Mouse (Mus musculus): ENCODE results near the gene Ing5. TPM values are rescaled to one million over a fixed set of nuclear protein-coding genes. Genes with fewer than 3 reads are reported as not detected.
"Not testable (repeated sequence)": the region's sequence is repeated elsewhere in the genome, so short reads cannot be mapped to it uniquely, and the experiment has no call there.

The Ing5 gene
- polyA plus RNA-seq, 1 experiment from 2014 or later, result 15.9 TPM

DNA sequence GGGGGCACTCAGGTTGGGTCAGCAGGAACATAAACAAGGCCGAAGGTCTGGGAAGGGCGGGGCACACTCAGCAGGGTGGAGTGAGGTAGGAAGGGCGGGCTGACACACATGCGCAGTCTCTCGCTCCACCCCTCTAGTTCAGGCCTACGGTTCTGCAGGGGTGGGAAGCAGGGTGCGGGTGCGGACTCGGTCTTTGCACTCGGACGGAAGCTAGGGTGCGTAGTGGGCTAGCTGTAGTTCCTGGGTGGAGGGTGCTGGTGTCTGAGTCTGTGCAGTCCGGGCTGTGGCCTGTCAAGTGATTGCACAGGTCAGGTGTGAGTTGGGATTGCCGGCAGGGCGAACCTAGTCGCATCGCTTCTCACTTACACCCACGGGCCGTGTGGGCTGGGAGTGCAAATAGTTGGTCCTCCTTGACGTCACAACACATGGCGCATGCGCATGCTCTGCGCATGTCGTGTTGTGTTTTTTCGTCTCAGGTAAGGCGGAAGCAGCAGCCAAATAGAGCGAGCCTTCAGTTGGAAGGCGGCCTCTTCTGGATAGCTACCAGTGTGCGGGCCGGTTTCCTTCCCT is 21.4 kb downstream of the Ing5 start:
- ATAC-seq, result peak; percentile 98
- H3K27me3 ChIP-seq (replicated peaks; ENCODE audit: control insufficient read depth, insufficient read depth, low read length), result no peaks in the 10 kb centered on the region
- peak overlapping the region; percentile 81 for H3K9ac ChIP-seq (ENCODE audit: low read depth, low read length)
- peak overlapping the region; percentile 97 for H3K27ac ChIP-seq (ENCODE audit: low read length)
- H3K4me3 ChIP-seq (ENCODE audit: low read length), result peak overlapping the region; percentile 60
- H3K36me3 ChIP-seq (ENCODE audit: control insufficient read depth, insufficient read depth, low read length), result 0 out of 2 replicates have a peak, but pooled peaks cover 3% of the 10 kb centered on the region
- H3K4me1 ChIP-seq (ENCODE audit: control insufficient read depth, insufficient read depth, low read length), result peaks cover 12% of the 10 kb centered on the region
- under 1% methylated on average over 30 of the region's 30 CpGs for whole genome bisulfite sequencing
- no peaks in the 10 kb centered on the region for H3K9me3 ChIP-seq (ENCODE audit: control insufficient read depth, low read length)
- H3K4me2 ChIP-seq (ENCODE audit: low read depth, low read length), result peak overlapping the region; percentile 87

DNA sequence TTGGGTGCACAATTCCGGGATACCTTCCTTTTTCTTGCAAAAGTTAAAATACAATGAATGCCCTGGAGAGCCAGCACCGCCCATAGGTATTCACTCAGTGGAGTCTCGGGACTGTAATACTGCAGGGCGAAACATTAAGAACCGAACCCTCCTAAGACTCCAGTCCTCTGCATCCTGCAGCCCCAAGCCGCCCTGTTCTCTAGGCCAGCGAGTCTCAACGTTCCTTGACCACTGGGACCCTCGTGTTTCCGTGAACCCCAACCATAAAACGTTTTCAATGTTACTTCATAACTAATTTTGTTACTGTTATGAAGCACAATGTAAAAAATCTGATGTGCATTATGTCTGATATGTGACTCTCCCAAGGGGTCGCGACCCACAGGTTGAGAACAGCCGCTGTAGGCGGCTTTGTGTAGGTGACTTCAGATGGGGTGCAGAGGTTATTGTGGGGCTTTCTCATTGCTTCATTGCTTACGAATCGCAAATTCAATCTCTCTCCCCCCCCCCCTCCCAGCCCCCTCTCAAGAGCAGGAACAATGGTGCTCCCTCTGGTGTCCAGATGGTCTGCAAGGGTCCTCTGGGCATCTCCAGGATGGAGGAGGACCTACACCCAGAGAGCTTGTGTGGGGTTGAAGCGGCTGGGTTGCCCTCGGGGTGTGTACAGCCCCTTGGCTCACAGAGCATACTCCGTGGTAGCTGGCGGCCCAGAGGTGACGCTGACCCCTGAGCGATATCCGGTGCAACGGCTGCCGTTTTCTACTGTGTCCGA is 22.2 kb downstream of the Ing5 start:
- Histone ChIP-seq H3K4me2 (ENCODE audit: low read depth, low read length) (peak overlapping the region; percentile 87), H3K27ac (ENCODE audit: low read length) (peak overlapping the region; percentile 97), H3K4me3 (ENCODE audit: low read length) (peak overlapping the region; percentile 60), H3K27me3 (replicated peaks; ENCODE audit: control insufficient read depth, insufficient read depth, low read length) (no peaks in the 10 kb centered on the region), H3K4me1 (ENCODE audit: control insufficient read depth, insufficient read depth, low read length) (peaks cover 12% of the 10 kb centered on the region), H3K36me3 (ENCODE audit: control insufficient read depth, insufficient read depth, low read length) (no peaks in the 10 kb centered on the region), H3K9ac (ENCODE audit: low read depth, low read length) (peak overlapping the region; percentile 81), H3K9me3 (ENCODE audit: control insufficient read depth, low read length) (no peaks in the 10 kb centered on the region)
- 40% methylated on average over 27 of the region's 27 CpGs for WGBS
- peak; percentile 35 for ATAC-seq

GRCm38 (mm10) chr1:93826540-93826835 is 22.7 kb downstream of the Ing5 start:
- no peaks in the 10 kb centered on the region for H3K27me3 ChIP-seq (replicated peaks; ENCODE audit: control insufficient read depth, insufficient read depth, low read length)
- no peak for ATAC-seq

DNA sequence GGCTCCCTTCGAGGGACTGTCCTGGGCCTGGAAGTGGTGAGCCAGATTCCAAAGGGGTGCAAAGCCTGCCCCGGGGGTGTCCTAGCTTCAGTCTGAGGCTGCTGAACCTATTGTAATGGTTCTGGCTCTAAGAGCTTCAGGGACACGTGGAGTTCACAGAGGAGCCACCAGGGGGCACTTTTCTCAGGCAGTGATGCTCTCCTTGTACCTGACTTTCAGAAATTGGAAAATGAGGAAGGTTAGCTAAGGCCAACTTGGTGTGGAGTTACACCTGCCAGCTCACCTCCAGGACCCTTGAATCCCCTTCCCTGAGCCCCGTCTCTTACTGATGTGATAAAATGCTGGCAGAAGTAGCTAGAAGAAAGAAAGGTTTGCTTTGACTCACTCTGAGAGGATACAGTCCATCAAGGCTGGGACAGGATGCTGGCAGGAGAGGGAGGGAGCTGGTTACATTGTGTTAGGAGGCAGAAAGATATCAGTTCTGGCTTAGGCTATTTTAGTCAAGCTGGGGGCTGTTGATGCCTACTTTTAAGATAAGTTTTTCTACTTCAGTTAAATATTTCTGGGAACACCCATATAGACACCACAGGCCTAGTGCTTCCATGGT is 29.1 kb downstream of the Ing5 start:
- H3K4me1 ChIP-seq (ENCODE audit: control insufficient read depth, insufficient read depth, low read length); H3K27ac ChIP-seq (ENCODE audit: low read length); H3K9ac ChIP-seq (ENCODE audit: low read depth, low read length); H3K27me3 ChIP-seq (replicated peaks; ENCODE audit: control insufficient read depth, insufficient read depth, low read length); H3K36me3 ChIP-seq (ENCODE audit: control insufficient read depth, insufficient read depth, low read length); H3K4me2 ChIP-seq (ENCODE audit: low read depth, low read length); H3K9me3 ChIP-seq (ENCODE audit: control insufficient read depth, low read length); H3K4me3 ChIP-seq (ENCODE audit: low read length): not testable (repeated sequence)
- 81% methylated on average over 1 of the region's 4 CpGs for WGBS
- ATAC-seq, result peak; percentile 47; the same call in 1 of the 2 replicates

More at GRCm38 (mm10) chr1:93826540-93826835, 22.7 kb downstream of the Ing5 start:
- no peak overlapping the region for H3K27ac ChIP-seq (ENCODE audit: low read length)
- H3K4me1 ChIP-seq (ENCODE audit: control insufficient read depth, insufficient read depth, low read length), result peaks cover 12% of the 10 kb centered on the region
- H3K9me3 ChIP-seq (ENCODE audit: control insufficient read depth, low read length), result no peaks in the 10 kb centered on the region
- WGBS, result 95% methylated on average over 9 of the region's 9 CpGs
- H3K36me3 ChIP-seq (ENCODE audit: control insufficient read depth, insufficient read depth, low read length), result no peaks in the 10 kb centered on the region
- H3K4me2 ChIP-seq (ENCODE audit: low read depth, low read length), result peak overlapping the region; percentile 87; the same call in 1 of the 2 replicates
- H3K9ac ChIP-seq (ENCODE audit: low read depth, low read length), result peak overlapping the region; percentile 81
- H3K4me3 ChIP-seq (ENCODE audit: low read length), result peak overlapping the region; percentile 60; the same call in 1 of the 2 replicates

- Histone ChIP-seq H3K4me1 (ENCODE audit: control insufficient read depth, insufficient read depth, low read length) (no peaks in the 10 kb centered on the region), H3K36me3 (ENCODE audit: control insufficient read depth, insufficient read depth, low read length) (0 out of 2 replicates have a peak, but pooled peaks cover 3% of the 10 kb centered on the region), H3K4me3 (ENCODE audit: low read length) (no peak overlapping the region), H3K9ac (ENCODE audit: low read depth, low read length) (no peak overlapping the region), H3K27me3 (replicated peaks; ENCODE audit: control insufficient read depth, insufficient read depth, low read length) (no peaks in the 10 kb centered on the region), H3K27ac (ENCODE audit: low read length) (no peak overlapping the region), H3K4me2 (ENCODE audit: low read depth, low read length) (no peak overlapping the region), H3K9me3 (ENCODE audit: control insufficient read depth, low read length) (no peaks in the 10 kb centered on the region)
- 79% methylated on average over 7 of the region's 7 CpGs for WGBS
- no peak for ATAC-seq
These were observed 30.9 kb downstream of the Ing5 start for GRCm38 (mm10) chr1:93834671-93835150.

- no peak overlapping the region for H3K4me2 ChIP-seq (ENCODE audit: low read depth, low read length)
- ATAC-seq, result no peak
- no peak overlapping the region for H3K27ac ChIP-seq (ENCODE audit: low read length)
- H3K9me3 ChIP-seq (ENCODE audit: control insufficient read depth, low read length), result no peaks in the 10 kb centered on the region
- 92% methylated on average over 4 of the region's 4 CpGs for WGBS
- no peaks in the 10 kb centered on the region for H3K27me3 ChIP-seq (replicated peaks; ENCODE audit: control insufficient read depth, insufficient read depth, low read length)
- H3K4me1 ChIP-seq (ENCODE audit: control insufficient read depth, insufficient read depth, low read length), result no peaks in the 10 kb centered on the region
- H3K4me3 ChIP-seq (ENCODE audit: low read length), result no peak overlapping the region
- H3K9ac ChIP-seq (ENCODE audit: low read depth, low read length), result no peak overlapping the region
- H3K36me3 ChIP-seq (ENCODE audit: control insufficient read depth, insufficient read depth, low read length), result 0 out of 2 replicates have a peak, but pooled peaks cover 3% of the 10 kb centered on the region
These were observed 31.4 kb downstream of the Ing5 start for GRCm38 (mm10) chr1:93835211-93835610.

GRCm38 (mm10) chr1:93835876-93836531 is 32.2 kb downstream of the Ing5 start:
- H3K9me3 ChIP-seq (ENCODE audit: control insufficient read depth, low read length), result no peaks in the 10 kb centered on the region
- H3K4me1 ChIP-seq (ENCODE audit: control insufficient read depth, insufficient read depth, low read length), result no peaks in the 10 kb centered on the region
- no peaks in the 10 kb centered on the region for H3K27me3 ChIP-seq (replicated peaks; ENCODE audit: control insufficient read depth, insufficient read depth, low read length)
- H3K4me2 ChIP-seq (ENCODE audit: low read depth, low read length), result no peak overlapping the region
- WGBS, result 86% methylated on average over 6 of the region's 6 CpGs
- 0 out of 2 replicates have a peak, but pooled peaks cover 3% of the 10 kb centered on the region for H3K36me3 ChIP-seq (ENCODE audit: control insufficient read depth, insufficient read depth, low read length)
- ATAC-seq, result no peak
- H3K27ac ChIP-seq (ENCODE audit: low read length), result no peak overlapping the region
- no peak overlapping the region for H3K4me3 ChIP-seq (ENCODE audit: low read length)
- no peak overlapping the region for H3K9ac ChIP-seq (ENCODE audit: low read depth, low read length)

DNA sequence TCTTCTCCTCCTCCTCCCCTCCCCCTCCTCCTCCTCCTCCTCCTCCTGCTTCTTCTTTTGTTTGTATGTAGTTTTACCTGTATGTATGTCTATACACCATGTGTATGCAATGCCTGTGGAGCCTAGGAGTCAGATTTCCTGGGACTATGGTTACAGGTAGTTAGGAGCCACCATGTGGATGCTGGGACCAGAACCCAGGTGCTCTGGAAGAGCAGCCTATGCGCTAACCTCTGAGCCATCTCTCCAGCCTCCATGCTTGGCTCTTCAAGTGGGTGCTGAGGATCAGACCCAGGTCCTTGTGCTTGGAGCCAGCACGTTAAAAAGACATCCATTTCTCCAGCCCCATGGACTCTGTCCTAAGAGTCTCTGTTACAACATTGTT is 32.8 kb downstream of the Ing5 start:
- no peak for ATAC-seq
- 97% methylated on average over 2 of the region's 2 CpGs for WGBS
- Histone ChIP-seq H3K27me3 (replicated peaks; ENCODE audit: control insufficient read depth, insufficient read depth, low read length) (no peaks in the 10 kb centered on the region), H3K27ac (ENCODE audit: low read length) (no peak overlapping the region), H3K36me3 (ENCODE audit: control insufficient read depth, insufficient read depth, low read length) (0 out of 2 replicates have a peak, but pooled peaks cover 3% of the 10 kb centered on the region), H3K4me3 (ENCODE audit: low read length) (no peak overlapping the region), H3K4me2 (ENCODE audit: low read depth, low read length) (no peak overlapping the region), H3K4me1 (ENCODE audit: control insufficient read depth, insufficient read depth, low read length) (no peaks in the 10 kb centered on the region), H3K9me3 (ENCODE audit: control insufficient read depth, low read length) (no peaks in the 10 kb centered on the region), H3K9ac (ENCODE audit: low read depth, low read length) (no peak overlapping the region)

DNA sequence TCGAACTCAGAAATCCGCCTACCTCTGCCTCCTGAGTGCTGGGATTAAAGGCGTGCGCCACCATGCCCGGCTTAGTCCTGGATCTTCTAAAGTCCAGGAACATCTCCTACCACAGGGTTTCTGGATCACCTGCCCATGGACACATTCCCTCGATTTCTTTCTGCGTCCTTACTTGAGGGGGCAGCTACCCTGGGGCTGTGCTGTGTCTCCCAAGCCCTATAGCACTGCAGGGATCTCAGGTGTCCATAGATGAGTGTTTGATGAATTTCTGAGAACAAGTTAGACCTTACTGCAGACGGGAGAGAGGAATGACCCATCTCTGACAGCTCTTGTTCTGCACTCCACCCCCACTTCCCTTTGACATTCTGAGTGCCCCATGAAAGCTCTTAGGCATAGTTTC is 33.6 kb downstream of the Ing5 start:
- H3K9ac ChIP-seq (ENCODE audit: low read depth, low read length), result no peak overlapping the region
- H3K4me2 ChIP-seq (ENCODE audit: low read depth, low read length), result no peak overlapping the region
- no peaks in the 10 kb centered on the region for H3K4me1 ChIP-seq (ENCODE audit: control insufficient read depth, insufficient read depth, low read length)
- no peaks in the 10 kb centered on the region for H3K9me3 ChIP-seq (ENCODE audit: control insufficient read depth, low read length)
- H3K27me3 ChIP-seq (replicated peaks; ENCODE audit: control insufficient read depth, insufficient read depth, low read length), result no peaks in the 10 kb centered on the region
- H3K4me3 ChIP-seq (ENCODE audit: low read length), result no peak overlapping the region
- H3K27ac ChIP-seq (ENCODE audit: low read length), result no peak overlapping the region
- H3K36me3 ChIP-seq (ENCODE audit: control insufficient read depth, insufficient read depth, low read length), result 0 out of 2 replicates have a peak, but pooled peaks cover 3% of the 10 kb centered on the region
- WGBS, result 94% methylated on average over 8 of the region's 8 CpGs
- no peak for ATAC-seq

Measured in intestine, embryonic 16.5 days (tissue).